Mouse (Mus musculus) liver, embryonic 15.5 days (tissue): ENCODE measurements around the gene Wdr25. TPM values are rescaled to one million over a fixed set of nuclear protein-coding genes. Genes with fewer than 3 reads are reported as not detected.

Source experiments
- ATAC-seq: fragments of 200-750 bp; cut with Nextera tagmentation; 2 replicates; pipeline ENCODE4 v1.8.0; 2017; ENCODE audit warnings: moderate number of reproducible peaks, mild to moderate bottlenecking, moderate library complexity; ENCODE audit not compliant: insufficient read depth
- H3K27ac ChIP-seq: fragments of 300-500 bp; sonication (generic); replicated peaks from 2 replicates; pipeline ENCODE4 v1.5.1; 2015; ENCODE audit warnings: mild to moderate bottlenecking, inconsistent platforms
- H3K27me3 ChIP-seq: fragments of 300-500 bp; sonication (generic); 2 replicates; pipeline ENCODE4 v1.6.1; 2015; ENCODE audit warnings: mild to moderate bottlenecking, inconsistent platforms
- H3K36me3 ChIP-seq: fragments of 300-500 bp; sonication (generic); replicated peaks from 2 replicates; pipeline ENCODE4 v1.6.1; 2015; ENCODE audit warnings: moderate library complexity, mild to moderate bottlenecking, inconsistent platforms
- H3K4me1 ChIP-seq: fragments of 300-500 bp; sonication (generic); replicated peaks from 2 replicates; pipeline ENCODE4 v1.6.1; 2015; ENCODE audit warnings: inconsistent platforms
- H3K4me2 ChIP-seq: fragments of 300-500 bp; sonication (generic); 2 replicates; pipeline ENCODE4 v1.6.1; 2015; ENCODE audit warnings: moderate library complexity, mild to moderate bottlenecking, inconsistent platforms
- H3K4me3 ChIP-seq: fragments of 300-500 bp; sonication (generic); replicated peaks from 2 replicates; pipeline ENCODE4 v1.5.1; 2015; ENCODE audit warnings: mild to moderate bottlenecking, inconsistent platforms
- H3K9ac ChIP-seq: fragments of 300-500 bp; sonication (generic); 2 replicates; pipeline ENCODE4 v1.6.1; 2015; ENCODE audit warnings: moderate library complexity, mild to moderate bottlenecking, inconsistent platforms
- H3K9me3 ChIP-seq: fragments of 300-500 bp; sonication (generic); replicated peaks from 2 replicates; pipeline ENCODE4 v1.6.1; 2016; ENCODE audit warnings: inconsistent platforms
- WGBS: fragments of 180-500 bp; shearing (Covaris S2); methylation state at CpG from one replicate; pipeline ENCODE4 v1.1.7; 2015; ENCODE audit warnings: mixed read lengths; ENCODE audit not compliant: insufficient replicate concordance; 5-methylcytosine and 5-hydroxymethylcytosine counted together
- polyA plus RNA-seq: library from polyadenylated mRNA; unstranded; fragments of >200 nt; fragmentation: Nextera tagmentation; extraction: Ambion mirVana; gene quantifications from 2 replicates; pipeline ENCODE4 v1.2.1, GENCODE M21; 2015

The Wdr25 gene
- polyA plus RNA-seq, 1 experiment from 2014 or later, result 2.4 TPM

DNA sequence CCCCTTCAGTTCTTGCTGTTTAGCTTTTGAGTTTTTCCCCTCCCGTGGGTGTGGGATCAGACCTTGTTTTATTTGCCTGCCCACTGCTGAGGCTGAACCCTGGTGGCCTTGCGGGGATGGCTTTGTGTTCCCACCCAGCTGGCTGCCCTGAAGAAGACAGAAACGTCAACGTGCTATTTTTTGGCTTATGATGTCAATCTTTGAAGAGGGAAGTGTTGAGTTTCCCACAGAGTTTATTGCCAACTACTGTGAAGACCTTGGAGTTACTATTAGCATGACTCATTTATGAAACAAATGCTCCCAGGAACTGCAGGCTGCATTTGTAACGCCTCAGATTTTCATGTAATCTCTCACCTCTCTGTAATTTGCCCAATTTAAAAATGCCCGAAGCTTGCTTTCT lies 43.4 kb downstream of the Wdr25 start:
- Histone ChIP-seq H3K27me3 (no peaks in the 10 kb centered on the region), H3K36me3 (no peaks in the 10 kb centered on the region), H3K4me2 (no peak overlapping the region), H3K4me1 (no peaks in the 10 kb centered on the region; the same call in 1 of the 2 replicates), H3K4me3 (no peak overlapping the region), H3K27ac (no peak overlapping the region), H3K9ac (no peak overlapping the region), H3K9me3 (no peaks in the 10 kb centered on the region)
- 36% methylated on average over 6 of the region's 6 CpGs for WGBS
- ATAC-seq, result no peak

DNA sequence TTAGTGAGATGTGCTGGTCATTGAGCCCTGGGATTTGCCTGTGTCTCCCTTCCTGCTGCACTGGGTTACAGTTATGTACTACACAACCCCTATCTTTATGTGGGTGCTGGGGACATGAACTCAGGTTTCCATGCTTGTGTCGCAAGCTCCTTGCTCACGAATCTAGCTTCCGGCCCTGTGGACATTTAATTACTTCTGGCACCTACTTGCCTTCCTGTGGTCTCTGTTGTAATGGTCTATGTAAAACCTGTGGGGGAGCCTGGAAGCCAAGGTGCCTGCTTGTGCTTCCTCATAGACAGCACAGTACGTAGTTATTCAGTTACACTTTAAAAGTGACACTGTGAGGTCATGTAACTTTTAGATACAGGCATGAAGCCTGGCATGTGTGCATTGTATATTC lies 44.1 kb downstream of the Wdr25 start:
- Histone ChIP-seq H3K4me3 (no peak overlapping the region), H3K4me2 (no peak overlapping the region), H3K27me3 (no peaks in the 10 kb centered on the region), H3K9me3 (no peaks in the 10 kb centered on the region), H3K4me1 (no peaks in the 10 kb centered on the region; the same call in 1 of the 2 replicates), H3K27ac (no peak overlapping the region), H3K9ac (no peak overlapping the region), H3K36me3 (no peaks in the 10 kb centered on the region)
- no peak for ATAC-seq
- 55% methylated on average over 4 of the region's 4 CpGs for WGBS

DNA sequence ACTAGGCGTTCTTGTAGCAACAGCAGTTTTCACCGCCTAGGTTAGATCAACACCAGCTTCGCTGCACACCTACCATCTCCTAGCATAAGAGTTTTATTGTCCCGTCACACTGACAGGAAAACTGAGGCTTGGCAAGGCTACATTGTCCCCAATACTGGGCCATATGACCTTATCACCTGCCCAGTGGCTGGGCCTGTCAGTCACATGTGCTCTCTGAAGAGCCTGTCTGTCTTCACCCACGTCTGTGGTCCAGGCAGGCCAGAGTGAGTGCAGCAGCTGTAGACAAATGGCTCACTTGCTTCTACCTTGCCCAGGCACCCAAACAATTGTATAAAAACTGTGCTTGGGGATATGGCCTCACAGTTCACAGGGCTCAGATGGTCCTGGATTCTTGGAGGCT lies 45.4 kb downstream of the Wdr25 start:
- Histone ChIP-seq H3K27ac (no peak overlapping the region), H3K27me3 (no peaks in the 10 kb centered on the region), H3K9me3 (no peaks in the 10 kb centered on the region), H3K4me2 (no peak overlapping the region), H3K4me3 (no peak overlapping the region), H3K36me3 (no peaks in the 10 kb centered on the region), H3K4me1 (no peaks in the 10 kb centered on the region; the same call in 1 of the 2 replicates), H3K9ac (no peak overlapping the region)
- ATAC-seq, result no peak
- WGBS, result 72% methylated on average over 5 of the region's 5 CpGs

DNA sequence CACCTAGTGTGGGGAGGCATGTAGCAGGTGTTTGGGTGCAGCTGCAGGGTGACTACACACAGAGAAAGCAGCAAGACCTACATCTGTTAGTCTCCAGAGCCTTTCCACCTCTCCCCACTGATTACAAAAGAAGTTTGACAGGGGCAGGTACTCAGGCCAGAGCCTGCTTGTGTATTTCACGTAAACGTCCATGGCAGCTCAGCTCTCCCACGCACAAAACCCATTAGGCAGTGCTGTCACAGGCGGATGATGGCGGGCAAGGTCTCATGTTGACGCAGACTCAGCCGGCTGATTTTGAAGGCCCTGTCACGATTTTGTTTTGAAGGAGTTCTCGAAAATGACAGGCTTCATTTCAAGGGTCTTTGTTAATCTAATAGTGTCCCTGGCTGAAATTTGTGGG lies 45.9 kb downstream of the Wdr25 start:
- H3K9me3 ChIP-seq, result no peaks in the 10 kb centered on the region
- no peaks in the 10 kb centered on the region; the same call in 1 of the 2 replicates for H3K4me1 ChIP-seq
- H3K9ac ChIP-seq, result no peak overlapping the region
- 73% methylated on average over 9 of the region's 9 CpGs for WGBS
- no peak overlapping the region for H3K27ac ChIP-seq
- no peaks in the 10 kb centered on the region for H3K36me3 ChIP-seq
- no peak for ATAC-seq
- H3K27me3 ChIP-seq, result no peaks in the 10 kb centered on the region
- no peak overlapping the region for H3K4me3 ChIP-seq
- H3K4me2 ChIP-seq, result no peak overlapping the region

DNA sequence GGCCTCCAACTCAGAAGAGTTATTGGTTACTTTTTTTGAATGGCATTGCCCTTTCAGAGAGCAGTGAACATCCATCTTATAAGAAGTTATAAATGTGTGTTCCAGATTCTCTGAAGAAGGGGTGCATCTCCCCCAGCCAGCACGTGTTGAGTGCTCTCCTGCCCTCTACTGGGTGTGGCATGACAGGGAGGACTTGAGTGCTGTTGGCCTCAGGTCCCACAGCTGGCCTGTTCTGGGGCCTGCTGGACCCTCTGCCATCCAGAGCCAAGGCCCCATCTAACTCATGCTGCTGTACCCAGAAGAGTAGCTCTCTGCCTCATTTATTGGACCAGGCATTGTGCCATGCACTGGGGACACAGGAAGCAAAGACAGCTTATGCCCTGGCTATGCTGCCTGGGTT lies 46.8 kb downstream of the Wdr25 start:
- no peak overlapping the region for H3K4me3 ChIP-seq
- no peaks in the 10 kb centered on the region; the same call in 1 of the 2 replicates for H3K4me1 ChIP-seq
- WGBS, result 26% methylated on average over 1 of the region's 1 CpGs
- H3K36me3 ChIP-seq, result no peaks in the 10 kb centered on the region
- no peak overlapping the region for H3K9ac ChIP-seq
- H3K4me2 ChIP-seq, result no peak overlapping the region
- H3K9me3 ChIP-seq, result no peaks in the 10 kb centered on the region
- H3K27me3 ChIP-seq, result no peaks in the 10 kb centered on the region
- no peak overlapping the region for H3K27ac ChIP-seq
- ATAC-seq, result no peak

DNA sequence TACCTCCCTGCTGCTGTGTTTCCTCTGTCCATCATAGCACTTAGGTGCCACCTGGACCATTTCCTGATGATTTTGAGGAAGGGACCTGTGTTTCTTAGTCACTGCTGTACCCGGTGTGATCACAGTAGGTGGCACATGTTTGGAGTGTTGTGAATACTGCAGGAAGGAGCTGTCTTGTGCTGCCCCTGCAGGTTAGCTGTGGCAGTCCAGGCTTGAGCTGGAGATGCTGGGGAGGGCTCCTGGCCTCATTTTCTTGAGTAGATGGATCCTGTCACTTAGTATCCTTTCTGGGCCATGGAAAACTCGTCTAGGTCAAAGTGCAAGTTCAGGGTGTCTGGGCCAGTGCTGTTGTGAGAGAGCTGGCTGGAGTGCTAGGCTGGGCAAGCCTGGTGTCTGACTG lies 47.9 kb downstream of the Wdr25 start:
- Histone ChIP-seq H3K36me3 (no peaks in the 10 kb centered on the region), H3K4me3 (no peak overlapping the region), H3K4me1 (no peaks in the 10 kb centered on the region; the same call in 1 of the 2 replicates), H3K4me2 (no peak overlapping the region), H3K9ac (no peak overlapping the region), H3K27me3 (no peaks in the 10 kb centered on the region), H3K27ac (no peak overlapping the region), H3K9me3 (no peaks in the 10 kb centered on the region)
- ATAC-seq, result no peak
- 46% methylated on average over 2 of the region's 2 CpGs for WGBS

DNA sequence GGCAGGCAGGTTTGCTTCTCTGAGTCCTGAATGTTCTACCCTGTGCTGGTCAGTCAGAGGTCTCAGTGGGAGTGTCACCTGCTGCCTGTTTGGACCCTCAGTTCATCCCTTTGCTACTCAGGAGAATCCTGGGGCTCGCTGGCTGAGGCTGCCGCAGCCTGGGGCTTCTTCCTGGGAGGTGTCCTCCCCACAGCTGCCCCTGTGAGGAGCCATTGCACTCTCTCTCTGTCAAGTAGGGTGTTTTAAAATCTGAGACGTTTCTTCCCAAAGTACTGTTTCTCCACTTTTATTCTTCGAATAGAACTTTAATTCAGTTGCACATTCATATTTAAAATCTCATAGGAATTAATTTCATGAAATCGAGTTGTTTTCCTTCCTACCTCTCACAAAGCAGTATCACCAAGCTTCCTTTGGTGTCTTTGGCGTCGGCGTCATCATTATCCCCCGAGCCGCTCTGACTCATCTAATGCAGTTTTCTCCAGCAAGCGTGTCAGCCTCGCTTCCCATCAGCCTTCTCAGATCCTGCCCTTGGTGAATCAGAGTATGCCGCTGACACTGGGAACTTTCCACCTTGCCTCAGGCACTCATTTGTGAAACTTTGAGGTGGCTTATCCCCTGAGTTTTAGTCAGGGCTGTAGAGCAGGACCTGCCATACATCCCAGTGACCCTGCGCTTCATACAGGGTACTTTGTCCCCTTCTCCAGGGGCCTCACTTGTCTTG lies 48.9 kb downstream of the Wdr25 start:
- no peak overlapping the region for H3K9ac ChIP-seq
- no peak overlapping the region for H3K4me3 ChIP-seq
- 75% methylated on average over 14 of the region's 14 CpGs for WGBS
- H3K36me3 ChIP-seq, result no peaks in the 10 kb centered on the region
- H3K9me3 ChIP-seq, result no peaks in the 10 kb centered on the region
- no peak for ATAC-seq
- no peaks in the 10 kb centered on the region for H3K27me3 ChIP-seq
- H3K27ac ChIP-seq, result no peak overlapping the region
- H3K4me2 ChIP-seq, result no peak overlapping the region
- H3K4me1 ChIP-seq, result no peaks in the 10 kb centered on the region

DNA sequence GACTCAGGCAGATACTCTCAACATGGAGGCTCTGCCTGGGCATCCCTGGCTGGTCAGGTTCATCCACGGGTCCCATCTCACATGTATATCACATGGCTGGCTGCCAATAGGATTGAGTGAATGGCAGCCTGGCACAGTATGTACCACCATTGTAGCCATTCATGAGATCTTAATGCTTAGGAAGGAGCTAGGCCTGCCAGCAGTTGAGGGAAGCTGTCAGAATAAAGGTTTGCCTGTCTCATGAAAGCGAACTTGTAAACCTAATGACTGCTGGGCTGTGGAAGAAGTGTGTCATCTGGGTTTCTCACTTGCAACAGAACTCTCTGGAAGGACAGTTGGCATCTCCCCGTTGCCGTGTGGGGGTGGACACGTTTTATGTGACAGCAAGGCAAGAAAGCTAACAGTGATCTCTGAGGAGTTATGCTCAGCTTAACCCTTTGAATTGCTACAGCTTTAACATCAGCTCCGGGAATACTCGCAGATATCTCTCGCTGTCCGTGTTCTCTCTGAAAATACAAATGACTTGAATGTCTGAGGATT lies 59.6 kb downstream of the Wdr25 start:
- Histone ChIP-seq H3K27ac (no peak overlapping the region), H3K27me3 (peaks cover under 1% of the 10 kb centered on the region; the same call in 1 of the 2 replicates), H3K9me3 (no peaks in the 10 kb centered on the region), H3K4me3 (no peak overlapping the region), H3K9ac (no peak overlapping the region), H3K36me3 (no peaks in the 10 kb centered on the region), H3K4me2 (no peak overlapping the region), H3K4me1 (no peaks in the 10 kb centered on the region)
- 72% methylated on average over 9 of the region's 9 CpGs for WGBS
- no peak for ATAC-seq

DNA sequence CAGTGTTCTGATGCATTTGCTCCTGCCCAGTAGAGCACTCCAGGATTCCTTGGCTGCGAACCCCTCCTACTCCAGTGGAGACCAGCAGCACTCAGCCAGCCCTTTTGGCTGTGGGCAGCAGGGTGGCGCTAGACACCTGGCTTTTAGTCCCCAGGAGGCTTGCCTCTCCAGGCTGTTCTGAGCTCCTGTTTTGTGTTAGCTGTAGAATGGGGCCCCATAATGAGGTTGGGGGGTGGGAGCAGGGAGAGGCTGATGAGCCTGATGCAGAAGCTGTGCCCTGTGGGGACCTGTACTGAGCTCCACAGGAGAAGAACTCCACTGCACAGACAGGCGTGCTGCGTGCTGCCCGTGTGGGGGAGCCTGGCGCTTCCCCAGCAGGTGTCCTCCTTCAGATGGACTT lies 60.4 kb downstream of the Wdr25 start:
- 62% methylated on average over 6 of the region's 6 CpGs for WGBS
- H3K27me3 ChIP-seq, result peaks cover 3% of the 10 kb centered on the region; the same call in 1 of the 2 replicates
- H3K9me3 ChIP-seq, result no peaks in the 10 kb centered on the region
- H3K27ac ChIP-seq, result no peak overlapping the region
- no peak overlapping the region for H3K9ac ChIP-seq
- H3K4me1 ChIP-seq, result no peaks in the 10 kb centered on the region; the same call in 1 of the 2 replicates
- no peak overlapping the region for H3K4me2 ChIP-seq
- no peaks in the 10 kb centered on the region for H3K36me3 ChIP-seq
- H3K4me3 ChIP-seq, result no peak overlapping the region
- ATAC-seq, result no peak

DNA sequence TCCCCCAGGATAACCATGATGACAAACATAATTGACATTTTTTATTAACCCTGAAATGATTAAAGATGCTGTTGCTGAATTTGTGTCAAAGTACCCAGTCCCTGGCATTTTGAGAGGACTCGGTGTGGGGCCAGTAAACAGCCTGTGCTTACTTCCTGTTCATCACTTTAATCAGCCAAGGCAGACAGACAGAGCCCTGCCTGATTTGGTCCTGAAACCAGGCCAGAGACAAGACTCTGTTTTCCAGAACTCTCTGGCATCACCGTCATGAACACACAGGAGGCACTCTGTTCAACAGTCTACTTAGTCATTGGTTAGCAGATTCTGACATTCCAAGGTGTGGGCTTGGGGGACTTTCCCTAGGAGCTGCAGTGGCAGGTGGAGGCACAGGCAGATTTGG lies 61.0 kb downstream of the Wdr25 start:
- no peaks in the 10 kb centered on the region for H3K9me3 ChIP-seq
- no peak overlapping the region for H3K9ac ChIP-seq
- H3K4me1 ChIP-seq, result no peaks in the 10 kb centered on the region; the same call in 1 of the 2 replicates
- H3K27ac ChIP-seq, result no peak overlapping the region
- WGBS, result 47% methylated on average over 2 of the region's 2 CpGs
- H3K4me2 ChIP-seq, result no peak overlapping the region
- no peak overlapping the region for H3K4me3 ChIP-seq
- H3K36me3 ChIP-seq, result no peaks in the 10 kb centered on the region
- H3K27me3 ChIP-seq, result peaks cover 3% of the 10 kb centered on the region; the same call in 1 of the 2 replicates
- ATAC-seq, result no peak

DNA sequence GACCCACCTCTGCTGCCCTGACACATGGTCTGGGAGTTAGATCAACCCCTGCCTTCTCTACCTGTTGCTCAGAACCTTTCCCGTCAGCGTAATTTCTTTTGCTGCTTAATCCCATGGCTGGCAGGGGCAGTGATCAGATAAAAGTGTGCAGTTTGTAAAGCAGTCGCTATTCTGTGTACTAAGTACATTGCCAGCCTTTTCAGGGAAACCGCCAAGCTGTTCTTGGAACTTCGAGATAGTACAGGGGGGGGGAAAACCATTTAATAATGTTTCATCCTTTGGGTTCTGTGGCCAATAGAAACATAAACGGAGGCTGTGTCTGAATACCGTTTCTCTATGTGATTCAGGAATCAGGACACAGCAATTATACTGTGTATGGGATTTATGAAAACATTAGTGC lies 65.1 kb downstream of the Wdr25 start:
- Histone ChIP-seq H3K9me3 (no peaks in the 10 kb centered on the region), H3K27ac (no peak overlapping the region), H3K4me1 (no peaks in the 10 kb centered on the region; the same call in 1 of the 2 replicates), H3K36me3 (no peaks in the 10 kb centered on the region), H3K4me2 (no peak overlapping the region), H3K27me3 (peaks cover 5% of the 10 kb centered on the region; the same call in 1 of the 2 replicates), H3K9ac (no peak overlapping the region), H3K4me3 (no peak overlapping the region)
- no peak for ATAC-seq
- WGBS, result 46% methylated on average over 7 of the region's 7 CpGs
